Mouse (Mus musculus): ENCODE measurements at regions not wholly inside any gene's neighbourhood (a gene's known extent, or its start where the extent isn't known, plus 50 kb on each side); places are given as distances from the start of the nearest gene placed in this dataset.

GRCm38 (mm10) chr6:98803384-98803949, 460.9 kb upstream of the Gm765 start:
- Histone ChIP-seq H3K4me2 (no peak overlapping the region), H3K27ac (no peak overlapping the region), H3K9ac (no peak overlapping the region), H3K36me3 (no peaks in the 10 kb centered on the region), H3K27me3 (no peaks in the 10 kb centered on the region), H3K4me3 (no peak overlapping the region), H3K9me3 (no peaks in the 10 kb centered on the region), H3K4me1 (no peaks in the 10 kb centered on the region)
- ATAC-seq (ENCODE audit: insufficient number of reproducible peaks, insufficient read depth, low FRiP score, low TSS enrichment, low read depth): no peak
- 78% methylated on average over 13 of the region's 13 CpGs for WGBS

GRCm38 (mm10) chr6:98801061-98801460, 458.5 kb upstream of the Gm765 start:
- no peaks in the 10 kb centered on the region for H3K27me3 ChIP-seq
- 85% methylated on average over 4 of the region's 4 CpGs for WGBS
- H3K27ac ChIP-seq: no peak overlapping the region
- H3K9me3 ChIP-seq: no peaks in the 10 kb centered on the region
- ATAC-seq (ENCODE audit: insufficient number of reproducible peaks, insufficient read depth, low FRiP score, low TSS enrichment, low read depth): no peak
- no peak overlapping the region for H3K9ac ChIP-seq
- H3K36me3 ChIP-seq: no peaks in the 10 kb centered on the region
- no peak overlapping the region for H3K4me3 ChIP-seq
- no peak overlapping the region for H3K4me2 ChIP-seq
- H3K4me1 ChIP-seq: peaks cover 3% of the 10 kb centered on the region; the same call in 1 of the 2 replicates

- Histone ChIP-seq H3K9ac (no peak overlapping the region), H3K27ac (no peak overlapping the region), H3K4me2 (no peak overlapping the region), H3K9me3 (no peaks in the 10 kb centered on the region), H3K4me1 (peaks cover 3% of the 10 kb centered on the region; the same call in 1 of the 2 replicates), H3K36me3 (no peaks in the 10 kb centered on the region), H3K4me3 (no peak overlapping the region), H3K27me3 (no peaks in the 10 kb centered on the region)
- 58% methylated on average over 8 of the region's 8 CpGs for WGBS
- ATAC-seq (ENCODE audit: insufficient number of reproducible peaks, insufficient read depth, low FRiP score, low TSS enrichment, low read depth): no peak
Observed at GRCm38 (mm10) chr6:98800040-98800439, 457.5 kb upstream of the Gm765 start.

GRCm38 (mm10) chr6:98797778-98798177, 455.2 kb upstream of the Gm765 start:
- Histone ChIP-seq H3K4me2 (no peak overlapping the region), H3K27ac (no peak overlapping the region), H3K36me3 (no peaks in the 10 kb centered on the region), H3K9me3 (no peaks in the 10 kb centered on the region), H3K4me1 (peaks cover 3% of the 10 kb centered on the region; the same call in 1 of the 2 replicates), H3K27me3 (no peaks in the 10 kb centered on the region), H3K9ac (no peak overlapping the region), H3K4me3 (no peak overlapping the region)
- WGBS: 86% methylated on average over 3 of the region's 3 CpGs
- no peak for ATAC-seq (ENCODE audit: insufficient number of reproducible peaks, insufficient read depth, low FRiP score, low TSS enrichment, low read depth)

GRCm38 (mm10) chr6:98797373-98797772, 454.8 kb upstream of the Gm765 start:
- WGBS: 67% methylated on average over 6 of the region's 6 CpGs
- no peak overlapping the region for H3K4me3 ChIP-seq
- no peak overlapping the region for H3K9ac ChIP-seq
- ATAC-seq (ENCODE audit: insufficient number of reproducible peaks, insufficient read depth, low FRiP score, low TSS enrichment, low read depth): no peak
- no peak overlapping the region for H3K4me2 ChIP-seq
- H3K27ac ChIP-seq: no peak overlapping the region
- H3K36me3 ChIP-seq: no peaks in the 10 kb centered on the region
- H3K4me1 ChIP-seq: peaks cover 3% of the 10 kb centered on the region; the same call in 1 of the 2 replicates
- H3K9me3 ChIP-seq: no peaks in the 10 kb centered on the region
- no peaks in the 10 kb centered on the region for H3K27me3 ChIP-seq

GRCm38 (mm10) chr6:98796666-98797065, 454.1 kb upstream of the Gm765 start:
- H3K27ac ChIP-seq: no peak overlapping the region
- 71% methylated on average over 4 of the region's 4 CpGs for whole genome bisulfite sequencing
- no peak overlapping the region for H3K4me3 ChIP-seq
- H3K27me3 ChIP-seq: no peaks in the 10 kb centered on the region
- no peak overlapping the region for H3K4me2 ChIP-seq
- no peaks in the 10 kb centered on the region for H3K9me3 ChIP-seq
- H3K4me1 ChIP-seq: peaks cover 3% of the 10 kb centered on the region; the same call in 1 of the 2 replicates
- ATAC-seq (ENCODE audit: insufficient number of reproducible peaks, insufficient read depth, low FRiP score, low TSS enrichment, low read depth): no peak
- no peaks in the 10 kb centered on the region for H3K36me3 ChIP-seq
- no peak overlapping the region for H3K9ac ChIP-seq

GRCm38 (mm10) chr6:98787422-98787821, 444.9 kb upstream of the Gm765 start:
- no peak overlapping the region for H3K4me3 ChIP-seq
- 72% methylated on average over 5 of the region's 5 CpGs for WGBS

GRCm38 (mm10) chr6:98782074-98782473, 439.5 kb upstream of the Gm765 start:
- Histone ChIP-seq H3K9ac (no peak overlapping the region), H3K9me3 (no peaks in the 10 kb centered on the region), H3K36me3 (no peaks in the 10 kb centered on the region), H3K4me3 (no peak overlapping the region), H3K27ac (no peak overlapping the region), H3K4me2 (no peak overlapping the region), H3K27me3 (no peaks in the 10 kb centered on the region; the same call in 1 of the 2 replicates), H3K4me1 (no peaks in the 10 kb centered on the region)
- 90% methylated on average over 9 of the region's 9 CpGs for WGBS
- no peak for ATAC-seq (ENCODE audit: insufficient number of reproducible peaks, insufficient read depth, low FRiP score, low TSS enrichment, low read depth)

More at GRCm38 (mm10) chr6:98787422-98787821, 444.9 kb upstream of the Gm765 start:
- Histone ChIP-seq H3K36me3 (no peaks in the 10 kb centered on the region), H3K9ac (no peak overlapping the region), H3K9me3 (no peaks in the 10 kb centered on the region), H3K27ac (no peak overlapping the region), H3K4me2 (no peak overlapping the region), H3K4me1 (no peaks in the 10 kb centered on the region), H3K27me3 (no peaks in the 10 kb centered on the region)
- ATAC-seq (ENCODE audit: insufficient number of reproducible peaks, insufficient read depth, low FRiP score, low TSS enrichment, low read depth): no peak

- Histone ChIP-seq H3K9ac (no peak overlapping the region), H3K27me3 (0 out of 2 replicates have a peak, but pooled peaks cover 3% of the 10 kb centered on the region), H3K4me1 (no peaks in the 10 kb centered on the region), H3K36me3 (no peaks in the 10 kb centered on the region), H3K27ac (no peak overlapping the region), H3K4me3 (no peak overlapping the region), H3K4me2 (no peak overlapping the region), H3K9me3 (no peaks in the 10 kb centered on the region)
- ATAC-seq (ENCODE audit: insufficient number of reproducible peaks, insufficient read depth, low FRiP score, low TSS enrichment, low read depth): no peak
- WGBS: 92% methylated on average over 1 of the region's 1 CpGs
Observed at GRCm38 (mm10) chr6:98775780-98776179, 433.2 kb upstream of the Gm765 start.

GRCm38 (mm10) chr6:98769999-98770398, 427.4 kb upstream of the Gm765 start:
- H3K9ac ChIP-seq: no peak overlapping the region
- no peak overlapping the region for H3K4me2 ChIP-seq
- H3K4me3 ChIP-seq: no peak overlapping the region
- H3K27ac ChIP-seq: no peak overlapping the region
- H3K4me1 ChIP-seq: peaks cover 2% of the 10 kb centered on the region; the same call in 1 of the 2 replicates
- H3K9me3 ChIP-seq: no peaks in the 10 kb centered on the region
- no peaks in the 10 kb centered on the region for H3K36me3 ChIP-seq
- H3K27me3 ChIP-seq: peaks cover 6% of the 10 kb centered on the region; the same call in 1 of the 2 replicates
- ATAC-seq (ENCODE audit: insufficient number of reproducible peaks, insufficient read depth, low FRiP score, low TSS enrichment, low read depth): no peak
- WGBS: 47% methylated on average over 2 of the region's 2 CpGs

GRCm38 (mm10) chr6:98769322-98769721, 426.8 kb upstream of the Gm765 start:
- Histone ChIP-seq H3K27me3 (peaks cover 6% of the 10 kb centered on the region; the same call in 1 of the 2 replicates), H3K9me3 (no peaks in the 10 kb centered on the region), H3K9ac (no peak overlapping the region), H3K36me3 (no peaks in the 10 kb centered on the region), H3K27ac (no peak overlapping the region), H3K4me2 (no peak overlapping the region), H3K4me3 (no peak overlapping the region), H3K4me1 (peaks cover 2% of the 10 kb centered on the region; the same call in 1 of the 2 replicates)
- WGBS: 74% methylated on average over 6 of the region's 6 CpGs
- ATAC-seq (ENCODE audit: insufficient number of reproducible peaks, insufficient read depth, low FRiP score, low TSS enrichment, low read depth): no peak

- Histone ChIP-seq H3K9me3 (no peaks in the 10 kb centered on the region), H3K4me2 (no peak overlapping the region), H3K27me3 (peaks cover 6% of the 10 kb centered on the region; the same call in 1 of the 2 replicates), H3K9ac (no peak overlapping the region), H3K36me3 (no peaks in the 10 kb centered on the region), H3K4me1 (peaks cover 2% of the 10 kb centered on the region; the same call in 1 of the 2 replicates), H3K4me3 (no peak overlapping the region), H3K27ac (no peak overlapping the region)
- WGBS: 61% methylated on average over 7 of the region's 7 CpGs
- no peak for ATAC-seq (ENCODE audit: insufficient number of reproducible peaks, insufficient read depth, low FRiP score, low TSS enrichment, low read depth)
Observed at GRCm38 (mm10) chr6:98767858-98768336, 425.3 kb upstream of the Gm765 start.
